Mouse (Mus musculus) neural tube, embryonic 11.5 days (tissue): ENCODE measurements around the gene Il13. TPM values are rescaled to one million over a fixed set of nuclear protein-coding genes. Genes with fewer than 3 reads are reported as not detected.
A peak's percentile ranks its signal among the peaks of the same experiment; 100 is the strongest.

ENCODE experiments used
- ATAC-seq: fragments of 200-750 bp; cut with Nextera tagmentation; 2 replicates; pipeline ENCODE4 v1.8.0; 2017; ENCODE audit warnings: moderate number of reproducible peaks, mild to moderate bottlenecking, moderate TSS enrichment, moderate library complexity; ENCODE audit not compliant: insufficient read depth, low FRiP score, low TSS enrichment
- DNase-seq: peaks from one replicate; pipeline ENCODE4 v3.0.0-alpha.2; 2015; ENCODE audit warnings: low spot score
- H3K27ac ChIP-seq: fragments of 300-500 bp; sonication (generic); 2 replicates; pipeline ENCODE4 v1.5.1; 2014; ENCODE audit warnings: low read depth, mild to moderate bottlenecking, low read length
- H3K27me3 ChIP-seq: fragments of 300-500 bp; sonication (generic); 2 replicates; pipeline ENCODE4 v1.6.1; 2014; ENCODE audit warnings: mild to moderate bottlenecking, low read length, mixed read lengths; ENCODE audit not compliant: control insufficient read depth, insufficient read depth
- H3K36me3 ChIP-seq: fragments of 300-500 bp; sonication (generic); 2 replicates; pipeline ENCODE4 v1.6.1; 2014; ENCODE audit warnings: mild to moderate bottlenecking, low read length, moderate library complexity, mixed read lengths; ENCODE audit not compliant: control insufficient read depth, insufficient read depth
- H3K4me1 ChIP-seq: fragments of 300-500 bp; sonication (generic); 2 replicates; pipeline ENCODE4 v1.6.1; 2014; ENCODE audit warnings: low read length, mixed read lengths; ENCODE audit not compliant: control insufficient read depth, insufficient read depth
- H3K4me2 ChIP-seq: fragments of 300-500 bp; sonication (generic); 2 replicates; pipeline ENCODE4 v1.6.1; 2014; ENCODE audit warnings: low read depth, mild to moderate bottlenecking, moderate library complexity
- H3K4me3 ChIP-seq: fragments of 300-500 bp; sonication (generic); 2 replicates; pipeline ENCODE4 v1.5.1; 2014; ENCODE audit warnings: low read depth, low read length
- H3K9ac ChIP-seq: fragments of 300-500 bp; sonication (generic); 2 replicates; pipeline ENCODE4 v1.6.1; 2014; ENCODE audit warnings: mild to moderate bottlenecking, low read length
- H3K9me3 ChIP-seq: fragments of 300-500 bp; sonication (generic); 2 replicates; pipeline ENCODE4 v1.6.1; 2016; ENCODE audit warnings: low read length; ENCODE audit not compliant: control insufficient read depth
- WGBS: fragments of 180-500 bp; shearing (Covaris S2); extraction: QIAGEN DNeasy Blood & Tissue Kit; methylation state at CpG from one replicate; pipeline ENCODE4 v1.1.7; 2014; 5-methylcytosine and 5-hydroxymethylcytosine counted together
- polyA plus RNA-seq: library from polyadenylated mRNA; unstranded; fragments of >200 nt; fragmentation: Nextera tagmentation; extraction: Ambion mirVana; gene quantifications from 2 replicates; pipeline ENCODE4 v1.2.1, GENCODE M21; 2014

The Il13 gene
- polyA plus RNA-seq, 1 experiment from 2014 or later: not detected

DNA sequence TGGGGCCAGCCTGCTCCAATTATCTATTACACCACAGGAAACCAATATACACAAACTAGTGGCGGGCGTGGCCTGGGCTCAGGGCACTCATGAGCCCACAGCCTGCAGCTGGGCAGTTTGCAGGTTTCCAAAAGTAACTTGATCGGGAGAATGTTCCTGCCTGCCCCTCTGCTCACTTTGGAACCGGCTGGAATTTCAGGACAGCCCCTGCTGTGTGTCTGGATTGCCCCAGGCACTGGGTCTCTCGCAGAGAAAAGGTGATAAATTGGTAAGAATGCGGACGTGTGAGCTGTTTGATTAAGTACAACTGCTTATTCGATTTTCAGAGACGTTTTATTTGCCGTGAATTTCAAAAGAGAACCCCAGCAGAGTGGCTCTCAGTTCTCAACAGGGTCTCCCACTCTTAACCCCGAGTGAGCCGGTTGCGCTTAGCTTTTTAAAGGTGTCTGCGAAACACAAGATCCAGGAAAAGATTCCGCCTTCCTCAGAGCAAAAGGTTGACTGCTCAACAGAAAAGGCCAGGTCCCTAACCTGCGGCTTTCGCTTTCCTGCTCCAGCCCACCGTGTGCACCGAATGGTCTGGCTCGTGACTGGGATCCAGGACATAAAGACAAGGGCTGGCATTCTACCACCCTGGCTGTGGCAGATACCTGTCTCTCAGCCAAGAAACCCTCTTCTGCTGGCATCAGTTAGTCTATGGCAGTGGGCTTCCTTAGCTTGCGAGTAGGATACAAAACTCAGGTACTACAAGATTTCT is 2.7 kb upstream of the Il13 start:
- H3K4me1 ChIP-seq: peaks cover 6% of the 10 kb centered on the region; the same call in 1 of the 2 replicates
- no peak overlapping the region for H3K27ac ChIP-seq
- H3K36me3 ChIP-seq: no peaks in the 10 kb centered on the region
- H3K27me3 ChIP-seq: peaks cover 12% of the 10 kb centered on the region; the same call in 1 of the 2 replicates
- H3K9ac ChIP-seq: no peak overlapping the region
- DNase-seq (peak; percentile 25), ATAC-seq (no peak)
- H3K4me2 ChIP-seq: no peak overlapping the region
- no peak overlapping the region for H3K4me3 ChIP-seq
- 14% methylated on average over 21 of the region's 21 CpGs for WGBS
- H3K9me3 ChIP-seq: no peaks in the 10 kb centered on the region

GRCm38 (mm10) chr11:53636183-53636646 is 1.7 kb upstream of the Il13 start:
- Histone ChIP-seq H3K27ac (no peak overlapping the region), H3K9ac (peak overlapping the region; percentile 29), H3K4me2 (peak overlapping the region; percentile 62), H3K36me3 (no peaks in the 10 kb centered on the region), H3K27me3 (peaks cover 12% of the 10 kb centered on the region; the same call in 1 of the 2 replicates), H3K4me3 (peak overlapping the region; percentile 32), H3K9me3 (no peaks in the 10 kb centered on the region), H3K4me1 (peaks cover 6% of the 10 kb centered on the region; the same call in 1 of the 2 replicates)
- ATAC-seq: no peak
- 2% methylated on average over 40 of the region's 40 CpGs for whole genome bisulfite sequencing
- DNase-seq: no peak

DNA sequence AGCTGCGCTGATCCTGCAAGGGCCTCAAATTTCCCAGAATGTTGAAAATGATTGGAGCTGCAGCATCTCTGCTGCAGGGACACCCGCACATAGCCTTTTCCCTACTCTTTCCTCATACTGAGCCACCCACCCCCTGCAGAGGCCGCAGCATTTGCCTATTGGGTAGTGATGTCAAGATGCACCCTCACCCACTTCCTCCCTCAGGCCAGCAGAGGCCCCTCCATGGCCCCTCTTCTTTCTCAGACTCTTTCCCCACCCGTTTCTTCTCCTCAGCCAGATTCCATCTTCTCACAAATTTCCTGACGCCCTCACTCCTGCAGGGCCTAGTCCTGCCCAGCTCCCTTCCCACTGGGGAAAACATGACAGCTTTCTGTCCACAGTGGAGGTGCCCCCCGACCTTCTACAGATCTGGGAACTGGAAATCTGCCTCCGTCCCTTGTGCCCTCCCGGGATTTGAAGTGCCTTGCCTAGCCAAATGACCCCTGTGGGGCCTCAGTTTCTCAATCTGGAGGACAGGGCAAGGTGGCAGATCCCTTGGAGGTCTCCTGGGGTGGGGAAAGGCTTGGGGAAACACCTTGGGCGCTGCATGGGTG is 1.2 kb upstream of the Il13 start:
- H3K27me3 ChIP-seq: peaks cover 12% of the 10 kb centered on the region; the same call in 1 of the 2 replicates

DNA sequence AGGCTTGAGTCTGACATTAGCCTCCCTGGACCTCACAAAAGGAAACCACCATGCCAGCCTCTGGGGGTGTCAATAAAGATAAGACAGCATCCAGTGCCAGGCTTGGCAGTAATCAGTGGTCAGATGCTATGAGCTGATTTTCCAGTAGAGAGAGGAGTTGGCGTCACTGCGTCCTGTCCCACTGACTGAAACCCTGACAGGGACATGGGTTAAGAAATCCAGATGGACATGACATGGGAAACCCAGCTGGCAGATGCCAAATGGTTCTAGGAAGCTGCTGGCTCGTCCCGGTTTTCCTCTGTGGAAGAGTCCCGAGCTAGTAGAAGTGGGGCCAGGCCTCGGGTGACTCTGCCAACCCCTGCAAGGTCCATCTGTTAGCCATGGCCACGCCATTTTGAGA is 858 bp downstream of the Il13 start:
- DNase-seq (no peak), ATAC-seq (no peak)
- Histone ChIP-seq H3K4me3 (no peak overlapping the region), H3K27me3 (peaks cover 12% of the 10 kb centered on the region; the same call in 1 of the 2 replicates), H3K36me3 (no peaks in the 10 kb centered on the region), H3K4me2 (no peak overlapping the region), H3K27ac (no peak overlapping the region), H3K9ac (no peak overlapping the region), H3K9me3 (no peaks in the 10 kb centered on the region), H3K4me1 (peaks cover 6% of the 10 kb centered on the region; the same call in 1 of the 2 replicates)
- 87% methylated on average over 7 of the region's 7 CpGs for WGBS

More for the DNA sequence above, 1.2 kb upstream of the Il13 start:
- Histone ChIP-seq H3K36me3 (no peaks in the 10 kb centered on the region), H3K27ac (no peak overlapping the region), H3K4me2 (peak overlapping the region; percentile 62), H3K4me1 (peaks cover 6% of the 10 kb centered on the region; the same call in 1 of the 2 replicates), H3K9ac (no peak overlapping the region; the same call in 1 of the 2 replicates), H3K9me3 (no peaks in the 10 kb centered on the region), H3K4me3 (peak overlapping the region; percentile 32)
- DNase-seq: no peak
- no peak for ATAC-seq
- WGBS: 40% methylated on average over 9 of the region's 9 CpGs

GRCm38 (mm10) chr11:53632122-53632733 is 2.3 kb downstream of the Il13 start:
- H3K27ac ChIP-seq: no peak overlapping the region
- 75% methylated on average over 14 of the region's 14 CpGs for WGBS
- DNase-seq (no peak), ATAC-seq (no peak)
- no peak overlapping the region for H3K4me2 ChIP-seq
- H3K4me3 ChIP-seq: no peak overlapping the region
- H3K9ac ChIP-seq: no peak overlapping the region
- no peaks in the 10 kb centered on the region for H3K9me3 ChIP-seq
- H3K27me3 ChIP-seq: peaks cover 7% of the 10 kb centered on the region; the same call in 1 of the 2 replicates
- H3K4me1 ChIP-seq: peaks cover 6% of the 10 kb centered on the region; the same call in 1 of the 2 replicates
- H3K36me3 ChIP-seq: no peaks in the 10 kb centered on the region

- Histone ChIP-seq H3K4me2 (no peak overlapping the region), H3K9ac (no peak overlapping the region), H3K9me3 (0 out of 2 replicates have a peak, but pooled peaks cover 3% of the 10 kb centered on the region), H3K36me3 (no peaks in the 10 kb centered on the region), H3K27ac (no peak overlapping the region), H3K4me1 (no peaks in the 10 kb centered on the region), H3K4me3 (no peak overlapping the region), H3K27me3 (no peaks in the 10 kb centered on the region)
- 0 out of 2 replicates have a peak, but pooled peaks have one; percentile 27 for ATAC-seq
- peak; percentile 80 for DNase-seq
- 13% methylated on average over 1 of the region's 1 CpGs for WGBS
Observed at GRCm38 (mm10) chr11:53627859-53628258, 6.6 kb downstream of the Il13 start.

DNA sequence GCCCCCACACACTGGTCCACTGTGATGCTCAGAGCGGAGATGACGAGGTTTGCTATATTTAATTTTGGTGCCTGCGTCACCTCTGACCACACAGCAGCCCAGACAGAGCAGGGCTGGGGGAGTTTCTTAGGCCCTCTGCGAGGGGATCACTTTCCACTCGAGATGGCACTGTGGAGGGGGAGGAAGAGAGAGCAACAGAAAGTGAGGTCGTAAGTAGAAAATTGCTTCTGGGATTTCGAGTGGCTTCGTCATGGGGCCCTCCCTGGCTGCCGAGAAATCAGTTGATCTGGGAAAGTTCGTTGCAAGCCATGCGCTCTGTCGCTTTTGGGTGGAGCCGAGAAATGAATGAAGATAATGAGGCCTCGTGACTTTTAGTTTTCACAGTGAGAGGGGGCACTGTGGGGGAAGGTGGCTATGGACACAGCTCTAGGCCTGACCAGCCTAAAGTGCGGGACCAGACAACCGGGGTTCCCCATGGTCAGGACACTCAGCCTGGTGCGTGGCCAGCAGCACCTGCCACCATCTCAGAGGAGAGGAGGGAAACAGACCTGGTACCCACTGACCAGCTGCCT is 7.6 kb downstream of the Il13 start:
- no peaks in the 10 kb centered on the region for H3K36me3 ChIP-seq
- H3K27ac ChIP-seq: no peak overlapping the region
- H3K9ac ChIP-seq: no peak overlapping the region
- H3K4me2 ChIP-seq: no peak overlapping the region
- no peaks in the 10 kb centered on the region for H3K4me1 ChIP-seq
- DNase-seq: no peak
- no peaks in the 10 kb centered on the region for H3K27me3 ChIP-seq
- no peak for ATAC-seq
- 0 out of 2 replicates have a peak, but pooled peaks cover 3% of the 10 kb centered on the region for H3K9me3 ChIP-seq
- 78% methylated on average over 17 of the region's 17 CpGs for WGBS
- H3K4me3 ChIP-seq: no peak overlapping the region

GRCm38 (mm10) chr11:53624124-53624523 is 10.4 kb downstream of the Il13 start:
- 95% methylated on average over 2 of the region's 2 CpGs for WGBS
- 0 out of 2 replicates have a peak, but pooled peaks cover 3% of the 10 kb centered on the region for H3K9me3 ChIP-seq
- DNase-seq: no peak
- H3K27ac ChIP-seq: no peak overlapping the region
- no peaks in the 10 kb centered on the region for H3K4me1 ChIP-seq
- no peak overlapping the region for H3K4me2 ChIP-seq
- H3K36me3 ChIP-seq: no peaks in the 10 kb centered on the region
- H3K27me3 ChIP-seq: no peaks in the 10 kb centered on the region
- ATAC-seq: no peak
- no peak overlapping the region for H3K9ac ChIP-seq
- no peak overlapping the region for H3K4me3 ChIP-seq
